8 mouse cellular contexts compared by ENCODE assay signal in the genomic region with DNA sequence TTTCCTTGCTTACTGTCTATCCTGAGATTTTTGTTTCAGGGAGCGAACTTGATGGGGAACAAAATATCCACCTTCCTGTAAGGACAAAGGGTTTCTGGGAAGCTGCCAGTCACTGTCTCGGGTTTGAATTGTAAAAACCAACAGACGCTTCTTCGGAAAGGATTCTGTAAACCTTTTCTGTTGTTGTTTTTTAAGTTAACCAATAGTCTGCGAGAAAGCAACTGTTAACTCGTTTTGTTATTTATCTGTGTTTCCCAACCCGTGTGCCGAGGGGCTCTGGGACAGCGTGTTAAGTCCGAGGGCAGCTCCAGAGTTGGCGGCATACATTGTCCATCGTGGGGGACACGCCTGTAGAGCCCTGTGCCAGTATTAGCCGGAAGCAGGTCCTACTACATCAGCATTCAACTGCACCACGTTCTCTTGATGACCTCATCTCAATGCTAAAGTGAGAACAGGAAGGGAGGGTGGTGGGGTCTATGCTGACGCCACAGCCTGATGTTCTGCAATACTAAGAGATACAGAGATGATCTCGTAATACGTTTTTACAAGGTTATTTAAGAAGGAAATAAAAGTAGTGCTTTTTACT.
DNase-seq lines count a peak whose midpoint lies in the region; ATAC-seq and TF ChIP-seq lines count a peak whose summit lies in the region.

No protein-coding gene starts in this region.

- no peaks in the 10 kb centered on the region for H3K9me3 ChIP-seq in heart, embryonic 11.5 days (replicated peaks; ENCODE audit: control insufficient read depth, low read length)
- no peaks in the 10 kb centered on the region for H3K9me3 ChIP-seq in stomach, postnatal 0 days (ENCODE audit: control insufficient read depth, low read length)

- ATAC-seq in heart, embryonic 11.5 days (replicated peaks; ENCODE audit: insufficient number of reproducible peaks, low FRiP score, low TSS enrichment): no peak; the same call in 1 of the 2 replicates
- ATAC-seq in stomach, postnatal 0 days (ENCODE audit: low FRiP score, low TSS enrichment): peak; percentile 40; the same call in 1 of the 2 replicates

- peaks cover 16% of the 10 kb centered on the region for H3K4me1 ChIP-seq in thymus, adult 2 months (replicated peaks; ENCODE audit: control insufficient read depth, insufficient read depth, low read length)
- H3K4me1 ChIP-seq in heart, embryonic 11.5 days (ENCODE audit: control insufficient read depth, insufficient read depth, low read length): peaks cover 28% of the 10 kb centered on the region
- H3K4me1 ChIP-seq in stomach, postnatal 0 days (replicated peaks; ENCODE audit: control insufficient read depth, insufficient read depth): peaks cover 4% of the 10 kb centered on the region; the same call in 1 of the 2 replicates

- TF ChIP-seq POLR2A in thymus, adult 2 months (IDR thresholded peaks at IDR 0.05; ENCODE audit: control insufficient read depth, extremely low read depth, insufficient read depth, low read length, poor library complexity): no peak

- no peak for TF ChIP-seq EP300 in stomach, postnatal 0 days (optimal IDR thresholded peaks at IDR 0.05)

- no peak overlapping the region for H3K4me2 ChIP-seq in heart, embryonic 11.5 days
- H3K4me2 ChIP-seq in stomach, postnatal 0 days (replicated peaks; ENCODE audit: low read depth): no peak overlapping the region

- no peaks in the 10 kb centered on the region for H3K27me3 ChIP-seq in thymus, adult 2 months (ENCODE audit: control insufficient read depth, insufficient read depth, low read length)
- no peaks in the 10 kb centered on the region for H3K27me3 ChIP-seq in heart, embryonic 11.5 days (ENCODE audit: control insufficient read depth, insufficient read depth, low read length)
- H3K27me3 ChIP-seq in stomach, postnatal 0 days (ENCODE audit: control insufficient read depth, insufficient read depth, low read length): no peaks in the 10 kb centered on the region

- TF ChIP-seq CTCF in thymus, adult 2 months (IDR thresholded peaks at IDR 0.05; ENCODE audit: borderline replicate concordance, control insufficient read depth, extremely low read depth, insufficient read depth, low read length, poor library complexity): no peak
- no peak for TF ChIP-seq CTCF in stomach, postnatal 0 days (IDR thresholded peaks at IDR 0.05; ENCODE audit: low read depth)

- 57% methylated on average over 18 of the region's 18 CpGs for WGBS in thymus, adult 2 months
- 61% methylated on average over 18 of the region's 18 CpGs for WGBS in heart, embryonic 11.5 days (ENCODE audit: insufficient replicate concordance)
- WGBS in stomach, postnatal 0 days: 70% methylated on average over 18 of the region's 18 CpGs

- no peak overlapping the region for H3K9ac ChIP-seq in heart, embryonic 11.5 days (ENCODE audit: low read depth, low read length)
- no peak overlapping the region for H3K9ac ChIP-seq in stomach, postnatal 0 days (ENCODE audit: low read length)

- no peak overlapping the region for H3K4me3 ChIP-seq in thymus, adult 2 months (ENCODE audit: control insufficient read depth, insufficient read depth, low read length)
- no peak overlapping the region for H3K4me3 ChIP-seq in heart, embryonic 11.5 days (ENCODE audit: low read depth, low read length)
- no peak overlapping the region for H3K4me3 ChIP-seq in stomach, postnatal 0 days (ENCODE audit: low read depth, low read length)

- H3K27ac ChIP-seq in thymus, adult 2 months (ENCODE audit: control insufficient read depth, insufficient read depth, low read length): peak overlapping the region; percentile 65; the same call in 1 of the 2 replicates
- H3K27ac ChIP-seq in heart, embryonic 11.5 days (ENCODE audit: low read depth, low read length): peak overlapping the region; percentile 85; the same call in 1 of the 2 replicates
- no peak overlapping the region for H3K27ac ChIP-seq in stomach, postnatal 0 days (replicated peaks)

- no peaks in the 10 kb centered on the region for H3K36me3 ChIP-seq in thymus, adult 2 months (ENCODE audit: control insufficient read depth, insufficient read depth, low read length)
- H3K36me3 ChIP-seq in heart, embryonic 11.5 days (ENCODE audit: control insufficient read depth, insufficient read depth, low read length): no peaks in the 10 kb centered on the region
- no peaks in the 10 kb centered on the region for H3K36me3 ChIP-seq in stomach, postnatal 0 days (ENCODE audit: control insufficient read depth, insufficient read depth, low read length)

- DNase-seq in thymus, adult 2 months: no peak
- DNase-seq in thymus, postnatal 36 days: no peak
- DNase-seq in lung, postnatal 25 days (ENCODE audit: low spot score): peak; percentile 67
- no peak for DNase-seq in stomach, postnatal 0 days (ENCODE audit: low spot score)
- DNase-seq in kidney, postnatal 25 days: no peak
- no peak for DNase-seq in left cerebral cortex, adult 18-20 months (ENCODE audit: low spot score in 2 of 2)
- no peak for DNase-seq in right cerebral cortex, adult 2 months (ENCODE audit: low spot score in 2 of 2)
